Mouse (Mus musculus): ENCODE measurements around the gene Zfp800. TPM values are rescaled to one million over a fixed set of nuclear protein-coding genes. Genes with fewer than 3 reads are reported as not detected.
A peak's percentile ranks its signal among the peaks of the same experiment; 100 is the strongest.

Zfp800 gene
- total and polyA plus RNA-seq, 3 experiments = 41.6 to 71.9 (median 43.2) TPM

DNA sequence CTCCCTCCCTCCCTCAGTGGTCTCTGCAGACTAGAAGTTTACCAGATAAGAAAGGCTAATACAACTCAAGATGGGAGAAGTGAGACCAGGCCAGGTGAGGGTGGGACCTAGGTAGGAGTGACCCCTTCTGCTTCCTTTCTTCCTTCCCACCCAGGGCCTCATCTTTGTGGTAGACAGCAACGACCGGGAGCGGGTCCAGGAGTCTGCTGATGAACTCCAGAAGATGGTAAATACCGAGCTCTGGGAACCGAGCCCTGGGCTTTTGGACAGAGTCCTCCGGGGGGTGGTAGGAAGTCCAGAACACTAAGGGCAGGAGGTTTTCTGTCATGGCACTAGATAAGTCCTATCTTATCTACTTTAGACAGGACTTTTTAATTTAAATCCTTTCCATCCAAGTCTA is 27.2 kb upstream of the Zfp800 start:
- Histone ChIP-seq H3K4me3 (ENCODE audit: control insufficient read depth in 1 of 2, insufficient read depth in 1 of 2, low read depth in 2 of 2, low read length in 2 of 2) (no peak overlapping the region), H3K9me3 (replicated peaks; ENCODE audit: insufficient read depth, low read length) (no peaks in the 10 kb centered on the region), H3K79me2 (ENCODE audit: control insufficient read depth, insufficient read depth, low read length, poor library complexity) (peaks cover 13% of the 10 kb centered on the region), H3K27me3 (ENCODE audit: control insufficient read depth in 1 of 2, insufficient read depth in 2 of 2, low read length in 2 of 2) (no peaks in the 10 kb centered on the region), H3K9ac (ENCODE audit: control insufficient read depth, low read depth, low read length, poor library complexity, severe bottlenecking) (no peak overlapping the region), H3K4me1 (ENCODE audit: control insufficient read depth in 1 of 2, insufficient read depth in 2 of 2, low read length in 2 of 2) (peaks cover under 1 to 26% of the 10 kb centered on the region in 2 experiments), H3K27ac (ENCODE audit: control insufficient read depth, low read depth, low read length) (no peak overlapping the region), H3K36me3 (ENCODE audit: control insufficient read depth in 1 of 2, insufficient read depth in 2 of 2, low read length in 2 of 2) (peaks cover 0 to 14% of the 10 kb centered on the region in 2 experiments; a peak in 2 of 4 replicates)
- no peak for DNase-seq (ENCODE audit: low read depth, low spot score)
- TF ChIP-seq RAD21 (IDR thresholded peaks at IDR 0.05; ENCODE audit: low read depth, low read length) (no peak), ELF1 (IDR thresholded peaks at IDR 0.05; ENCODE audit: low read depth, low read length) (no peak), TAL1 (IDR thresholded peaks at IDR 0.05; ENCODE audit: low read length) (no peak), MAFK (IDR thresholded peaks at IDR 0.05; ENCODE audit: borderline replicate concordance, low read depth, low read length) (no peak), JUND (IDR thresholded peaks at IDR 0.05; ENCODE audit: low read depth, low read length) (no peak)

DNA sequence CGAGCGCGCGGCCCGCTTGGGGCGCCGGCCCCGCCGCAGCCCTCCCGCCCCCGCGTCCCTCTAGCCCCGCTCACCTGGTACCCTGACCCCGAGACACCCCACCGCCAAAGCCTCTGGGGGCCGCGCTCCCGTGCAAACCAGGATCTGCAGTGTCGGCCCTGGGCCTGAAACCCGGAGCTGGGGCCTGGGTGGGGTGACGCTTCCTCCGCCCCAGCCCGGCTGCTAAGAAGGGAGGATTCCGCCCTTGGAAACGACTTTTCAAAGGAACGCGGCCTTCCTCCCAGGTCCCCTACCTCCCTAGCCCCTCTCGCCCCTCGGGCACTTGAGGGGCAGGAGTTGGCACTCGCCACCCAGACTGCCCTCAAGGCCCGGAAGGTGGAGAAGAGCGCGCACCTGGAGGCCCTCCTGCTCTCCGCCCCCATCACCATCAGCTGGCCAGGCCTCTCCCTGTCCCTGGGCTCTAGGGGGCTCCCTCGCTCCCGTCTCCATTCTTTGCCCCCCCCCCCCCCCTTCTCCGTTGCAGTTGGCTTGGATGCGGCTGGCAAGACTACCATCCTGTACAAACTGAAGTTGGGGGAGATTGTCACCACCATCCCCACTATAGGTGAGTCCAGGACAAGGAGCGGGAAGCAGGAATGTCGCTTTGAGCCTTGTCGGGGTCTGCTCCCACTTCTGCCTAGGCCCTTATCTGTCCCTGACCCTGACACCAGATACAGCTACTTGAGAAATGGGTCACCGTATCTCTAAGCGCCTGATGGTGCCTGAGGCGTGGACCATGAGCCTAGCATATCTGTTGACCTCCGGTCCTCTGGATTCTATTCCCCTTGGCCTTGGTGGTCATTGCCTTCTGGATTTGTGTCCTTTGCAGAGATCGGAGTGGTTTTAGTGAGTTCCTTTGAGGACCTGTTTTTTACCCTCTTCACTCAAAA is 26.2 kb upstream of the Zfp800 start:
- Histone ChIP-seq H3K27ac (ENCODE audit: control insufficient read depth, low read depth, low read length) (no peak overlapping the region; the same call in 1 of the 2 replicates), H3K9ac (ENCODE audit: control insufficient read depth, low read depth, low read length, poor library complexity, severe bottlenecking) (peak overlapping the region; percentile 94), H3K27me3 (ENCODE audit: control insufficient read depth in 1 of 2, insufficient read depth in 2 of 2, low read length in 2 of 2) (no peaks in the 10 kb centered on the region), H3K4me1 (ENCODE audit: control insufficient read depth in 1 of 2, insufficient read depth in 2 of 2, low read length in 2 of 2) (peaks cover 2 to 32% of the 10 kb centered on the region in 2 experiments), H3K79me2 (ENCODE audit: control insufficient read depth, insufficient read depth, low read length, poor library complexity) (peaks cover 13% of the 10 kb centered on the region), H3K4me3 (ENCODE audit: control insufficient read depth in 1 of 2, insufficient read depth in 1 of 2, low read depth in 2 of 2, low read length in 2 of 2) (peak overlapping the region; percentile 90 to 98), H3K36me3 (ENCODE audit: control insufficient read depth in 1 of 2, insufficient read depth in 2 of 2, low read length in 2 of 2) (peaks cover 0 to 17% of the 10 kb centered on the region in 2 experiments; a peak in 2 of 4 replicates), H3K9me3 (replicated peaks; ENCODE audit: insufficient read depth, low read length) (no peaks in the 10 kb centered on the region)
- DNase-seq (ENCODE audit: low read depth, low spot score) = peak; percentile 66
- TF ChIP-seq GABPA (IDR thresholded peaks at IDR 0.05; ENCODE audit: low read depth, low read length) (no peak), NELFE (IDR thresholded peaks at IDR 0.05; ENCODE audit: low read depth, low read length) (no peak), POLR2A (IDR thresholded peaks at IDR 0.05; ENCODE audit: control insufficient read depth in 1 of 2, insufficient read depth in 1 of 2, low read depth in 1 of 2, low read length in 2 of 2, poor library complexity in 1 of 2) (peak in 1 of 2 experiments; percentile 41; a peak in 1 of 4 replicates), ZKSCAN1 (IDR thresholded peaks at IDR 0.05; ENCODE audit: low read depth, low read length) (no peak), GATA1 (IDR thresholded peaks at IDR 0.05; ENCODE audit: low read depth, low read length) (peak; percentile 68), MAZ (IDR thresholded peaks at IDR 0.05; ENCODE audit: low read depth, low read length) (peak; percentile 40; the same call in 1 of the 2 replicates), UBTF (IDR thresholded peaks at IDR 0.05; ENCODE audit: borderline replicate concordance, insufficient read depth, low read depth, low read length) (no peak), BHLHE40 (IDR thresholded peaks at IDR 0.05; ENCODE audit: borderline replicate concordance, low read depth, low read length) (no peak), EP300 (IDR thresholded peaks at IDR 0.05; ENCODE audit: low read depth in 1 of 2, low read length in 2 of 2) (peak; percentile 26 to 44; a peak in 2 of 4 replicates), MEF2A (IDR thresholded peaks at IDR 0.05; ENCODE audit: extremely low read depth, insufficient replicate concordance, low read depth, low read length, poor library complexity, severe bottlenecking) (no peak), POLR2AphosphoS2 (IDR thresholded peaks at IDR 0.05; ENCODE audit: low read length) (no peak), E2F4 (IDR thresholded peaks at IDR 0.05; ENCODE audit: borderline replicate concordance, low read depth, low read length) (no peak), TCF12 (IDR thresholded peaks at IDR 0.05; ENCODE audit: low read depth, low read length) (peak; percentile 48; the same call in 1 of the 2 replicates), SMC3 (IDR thresholded peaks at IDR 0.05; ENCODE audit: low read depth, low read length) (peak; percentile 13; the same call in 1 of the 2 replicates), MAFK (IDR thresholded peaks at IDR 0.05; ENCODE audit: borderline replicate concordance, low read depth, low read length) (no peak), TAL1 (IDR thresholded peaks at IDR 0.05; ENCODE audit: low read length) (peak; percentile 71), CTCF (IDR thresholded peaks at IDR 0.05 in 2 of 3, conservative IDR thresholded peaks at IDR 0.05 in 1 of 3; ENCODE audit: control insufficient read depth in 1 of 3, insufficient read depth in 1 of 3, low read depth in 2 of 3, low read length in 3 of 3, poor library complexity in 1 of 3, severe bottlenecking in 1 of 3) (peak in 2 of 3 experiments; percentile 41 to 58; a peak in 4 of 6 replicates), RCOR1 (IDR thresholded peaks at IDR 0.05; ENCODE audit: low read depth, low read length) (no peak), ELF1 (IDR thresholded peaks at IDR 0.05; ENCODE audit: low read depth, low read length) (no peak), CHD2 (IDR thresholded peaks at IDR 0.05; ENCODE audit: low read length) (no peak), CHD1 (IDR thresholded peaks at IDR 0.05; ENCODE audit: low read depth, low read length) (no peak), SIN3A (IDR thresholded peaks at IDR 0.05; ENCODE audit: low read length) (peak; percentile 52), ZNF384 (IDR thresholded peaks at IDR 0.05; ENCODE audit: low read depth, low read length) (no peak), NRF1 (IDR thresholded peaks at IDR 0.05; ENCODE audit: insufficient read depth, low read depth, low read length, poor library complexity, severe bottlenecking) (no peak)

Data from MEL (cell line).